Mouse (Mus musculus): ENCODE data around the gene Crmp1.

GRCm38 (mm10) chr5:37261734-37262133, 20.0 kb downstream of the Crmp1 start:
- no peak for TF ChIP-seq CTCF (IDR thresholded peaks at IDR 0.05; ENCODE audit: low read depth)
- TF ChIP-seq EP300 (optimal IDR thresholded peaks at IDR 0.05) = no peak
